Mouse (Mus musculus) lung, postnatal 0 days (tissue): Measurements from ENCODE around the gene Pcbp3.

ENCODE experiments used
- CTCF ChIP-seq: IDR thresholded peaks from 2 replicates; pipeline ENCODE4 v1.5.1; 2016; ENCODE audit warnings: antibody characterized with exemption, mild to moderate bottlenecking
- EP300 ChIP-seq: IDR thresholded peaks from 2 replicates; pipeline ENCODE4 v1.6.1; 2016; ENCODE audit warnings: antibody characterized with exemption, mild to moderate bottlenecking, control low read depth

DNA sequence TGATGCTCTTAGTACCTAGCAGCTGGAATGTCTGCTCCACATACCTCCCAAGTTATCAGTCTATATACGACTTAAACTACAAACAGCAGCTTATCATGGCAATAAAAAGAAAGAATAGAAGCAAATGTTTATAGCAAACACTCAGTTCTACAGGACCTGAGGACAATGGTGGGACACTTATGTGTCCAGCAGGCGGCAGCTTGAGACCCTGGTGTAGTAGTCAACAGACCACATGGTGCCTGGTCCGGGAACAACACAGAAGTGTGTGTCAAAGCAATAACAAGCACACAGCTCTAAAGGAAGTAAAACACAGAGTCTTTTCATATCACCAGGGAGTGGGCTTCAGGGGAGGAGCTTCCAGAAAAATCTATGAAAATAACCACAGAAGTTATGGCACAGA lies 100.7 kb downstream of the Pcbp3 start:
- TF ChIP-seq CTCF (peak; percentile 56), EP300 (no peak)
